Mouse (Mus musculus): ENCODE results near the gene Epha1. TPM values are rescaled to one million over a fixed set of nuclear protein-coding genes. Genes with fewer than 3 reads are reported as not detected.

Epha1 gene
- total and polyA plus RNA-seq, 3 experiments = 0.04 TPM; not detected in 2

GRCm38 (mm10) chr6:42356913-42357312 lies 16.2 kb downstream of the Epha1 start:
- TF ChIP-seq ZC3H11A (IDR thresholded peaks at IDR 0.05; ENCODE audit: low read depth, low read length) (no peak), EP300 (IDR thresholded peaks at IDR 0.05; ENCODE audit: low read depth in 1 of 2, low read length in 2 of 2) (no peak), NELFE (IDR thresholded peaks at IDR 0.05; ENCODE audit: low read depth, low read length) (no peak), HCFC1 (IDR thresholded peaks at IDR 0.05; ENCODE audit: low read depth, low read length) (no peak), UBTF (IDR thresholded peaks at IDR 0.05; ENCODE audit: borderline replicate concordance, insufficient read depth, low read depth, low read length) (no peak), KAT2A (conservative IDR thresholded peaks at IDR 0.05; ENCODE audit: low read depth, low read length) (no peak), RCOR1 (IDR thresholded peaks at IDR 0.05; ENCODE audit: low read depth, low read length) (no peak), CHD1 (IDR thresholded peaks at IDR 0.05; ENCODE audit: low read depth, low read length) (no peak), MYC (IDR thresholded peaks at IDR 0.05; ENCODE audit: low read depth, low read length) (no peak), ELF1 (IDR thresholded peaks at IDR 0.05; ENCODE audit: low read depth, low read length) (no peak), E2F4 (IDR thresholded peaks at IDR 0.05; ENCODE audit: borderline replicate concordance, low read depth, low read length) (no peak), ZKSCAN1 (IDR thresholded peaks at IDR 0.05; ENCODE audit: low read depth, low read length) (no peak), GATA1 (IDR thresholded peaks at IDR 0.05; ENCODE audit: low read depth, low read length) (no peak), MEF2A (IDR thresholded peaks at IDR 0.05; ENCODE audit: extremely low read depth, insufficient replicate concordance, low read depth, low read length, poor library complexity, severe bottlenecking) (no peak), JUND (IDR thresholded peaks at IDR 0.05; ENCODE audit: low read depth, low read length) (no peak), NRF1 (IDR thresholded peaks at IDR 0.05; ENCODE audit: insufficient read depth, low read depth, low read length, poor library complexity, severe bottlenecking) (no peak), ZNF384 (IDR thresholded peaks at IDR 0.05; ENCODE audit: low read depth, low read length) (no peak), USF1 (IDR thresholded peaks at IDR 0.05; ENCODE audit: low read depth, low read length) (no peak), MYB (IDR thresholded peaks at IDR 0.05; ENCODE audit: low read depth, low read length) (no peak)
- H3K79me2 ChIP-seq (ENCODE audit: control insufficient read depth, insufficient read depth, low read length, poor library complexity) = no peaks in the 10 kb centered on the region
- no peak overlapping the region for H3K27ac ChIP-seq (ENCODE audit: control insufficient read depth, low read depth, low read length)
- no peak for DNase-seq (ENCODE audit: low read depth, low spot score)
- no peaks in the 10 kb centered on the region for H3K9me3 ChIP-seq (replicated peaks; ENCODE audit: insufficient read depth, low read length)
- no peak overlapping the region for H3K4me3 ChIP-seq (ENCODE audit: control insufficient read depth in 1 of 2, insufficient read depth in 1 of 2, low read depth in 2 of 2, low read length in 2 of 2)
- peaks cover 0 to 22% of the 10 kb centered on the region in 2 experiments; a peak in 3 of 4 replicates for H3K36me3 ChIP-seq (ENCODE audit: control insufficient read depth in 1 of 2, insufficient read depth in 2 of 2, low read length in 2 of 2)
- H3K4me1 ChIP-seq (ENCODE audit: control insufficient read depth in 1 of 2, insufficient read depth in 2 of 2, low read length in 2 of 2) = peaks cover 9 to 35% of the 10 kb centered on the region in 2 experiments
- no peak overlapping the region for H3K9ac ChIP-seq (ENCODE audit: control insufficient read depth, low read depth, low read length, poor library complexity, severe bottlenecking)
- H3K27me3 ChIP-seq (ENCODE audit: control insufficient read depth in 1 of 2, insufficient read depth in 2 of 2, low read length in 2 of 2) = no peaks in the 10 kb centered on the region

Data from MEL (cell line).